Mouse (Mus musculus) CD4-positive, CD25-positive, alpha-beta regulatory T cell, adult 4 months (primary cell): Measurements from ENCODE around the gene Ccdc122. TPM values are rescaled to one million over a fixed set of nuclear protein-coding genes. Genes with fewer than 3 reads are reported as not detected.

Experiments
- ATAC-seq: one replicate; pipeline ENCODE4 v1.8.0; 2017
- polyA plus RNA-seq, 2 experiments: library from polyadenylated mRNA; unstranded; fragments of 100-300 nt; shearing (Covaris generic); gene quantifications; one replicate each; pipeline ENCODE4 v1.2.1; 2017

Ccdc122 gene
- polyA plus RNA-seq, 2 experiments from 2014 or later: 2.4 TPM

DNA sequence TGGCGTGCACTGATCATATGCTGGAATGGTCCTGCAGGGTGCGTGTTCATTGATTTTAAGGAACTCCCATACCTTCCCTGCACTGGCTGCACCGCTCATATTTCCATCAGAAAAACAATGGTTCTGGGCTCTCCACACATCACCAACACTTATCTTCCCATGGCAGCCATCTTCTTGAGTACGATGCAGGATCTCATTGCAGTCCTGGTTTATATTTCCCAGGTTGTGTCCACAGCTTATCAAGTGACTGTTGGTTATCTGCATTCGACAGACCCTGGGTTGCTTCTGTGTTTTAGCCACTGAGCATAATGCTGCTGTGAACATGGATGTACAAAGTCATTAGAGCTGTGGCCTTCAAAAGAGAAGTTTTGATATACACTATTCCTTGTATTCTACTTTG lies 94.0 kb downstream of the Ccdc122 start:
- ATAC-seq: no peak

- ATAC-seq: no peak
These were observed 100.4 kb downstream of the Ccdc122 start for GRCm38 (mm10) chr14:77136936-77137335.

DNA sequence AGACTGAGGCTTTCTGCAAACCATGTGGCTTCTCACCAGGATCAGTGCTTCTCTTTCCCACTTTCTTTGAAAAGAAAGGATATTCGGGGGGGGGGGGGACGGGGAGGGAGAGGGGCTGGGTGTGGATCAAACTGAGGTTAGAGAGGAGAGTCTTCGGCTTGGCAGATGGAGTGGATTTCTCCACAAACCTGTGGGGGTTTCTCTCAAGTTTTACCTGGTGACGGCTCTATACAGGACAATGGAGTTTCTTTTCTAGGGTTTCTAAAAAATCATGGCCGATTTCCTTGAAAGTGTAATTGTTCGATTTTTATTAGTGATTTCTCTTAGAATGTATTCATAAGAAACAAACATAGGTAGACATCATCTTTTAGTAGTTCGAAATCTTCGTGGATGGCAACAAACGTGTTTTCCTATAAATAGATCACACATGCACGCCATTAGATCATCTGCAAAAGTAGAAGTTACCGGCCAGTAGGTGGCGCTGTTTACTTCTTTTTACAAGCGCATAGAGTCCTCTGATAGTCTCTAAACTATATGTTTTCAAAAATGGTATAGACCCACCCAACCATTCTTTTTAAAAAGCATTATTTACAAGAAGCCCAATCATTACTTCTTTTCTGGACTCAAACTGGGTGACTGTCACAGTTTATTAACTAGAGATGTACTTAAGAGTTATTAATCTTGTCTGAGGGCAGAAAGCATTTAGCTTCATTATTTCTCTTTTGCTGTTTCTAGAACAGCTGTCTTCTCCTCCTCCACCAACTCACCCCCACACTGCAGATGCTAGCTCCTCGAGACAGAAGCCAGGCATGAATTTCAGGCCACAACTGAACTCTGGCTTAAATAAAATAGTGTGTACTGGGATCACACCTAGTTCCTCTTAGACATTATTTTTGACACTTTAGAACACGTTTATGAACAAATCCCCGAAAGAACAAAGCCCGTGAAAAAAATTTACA lies 105.0 kb downstream of the Ccdc122 start:
- ATAC-seq: peak; percentile 62

GRCm38 (mm10) chr14:77145103-77145502 lies 108.5 kb downstream of the Ccdc122 start:
- ATAC-seq: no peak

DNA sequence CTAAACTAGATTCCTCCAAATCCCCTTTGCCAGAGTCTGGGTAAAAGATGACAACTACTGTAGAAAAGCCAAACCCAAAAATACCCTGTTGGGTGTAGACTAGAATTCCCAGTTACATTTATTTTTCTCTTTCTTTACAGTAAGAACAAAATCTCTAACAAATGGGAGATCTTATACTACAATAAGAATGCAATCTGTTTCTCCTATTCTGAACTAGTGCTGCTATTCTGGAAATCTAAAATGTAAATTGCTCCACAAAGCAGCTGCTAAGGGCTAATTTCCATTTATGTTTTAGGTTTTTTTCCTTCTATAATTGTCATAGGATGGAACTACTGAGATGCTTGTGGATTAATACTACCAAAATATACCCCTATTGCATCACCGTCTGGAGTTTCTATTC lies 111.1 kb downstream of the Ccdc122 start:
- ATAC-seq: no peak

GRCm38 (mm10) chr14:77150556-77150955 lies 114.0 kb downstream of the Ccdc122 start:
- no peak for ATAC-seq

DNA sequence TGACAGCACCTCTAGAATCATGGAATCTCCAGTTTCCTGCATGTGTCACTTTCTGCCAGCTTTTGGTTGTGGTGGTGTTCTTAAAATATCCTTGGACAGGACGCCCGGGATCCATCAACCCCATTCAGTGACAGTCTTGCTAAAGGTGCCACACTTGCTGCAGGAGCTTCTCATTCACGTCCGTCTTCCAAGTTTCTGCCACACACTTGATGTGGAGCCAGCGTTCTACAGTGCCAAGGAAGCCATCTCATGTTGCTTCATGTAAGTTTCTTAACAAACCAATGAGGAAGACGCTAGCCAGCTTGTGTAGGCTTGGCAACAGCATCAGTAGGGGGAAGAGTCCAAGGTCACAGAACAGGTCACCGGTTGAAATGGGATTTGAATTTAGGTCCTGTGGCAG lies 114.9 kb downstream of the Ccdc122 start:
- no peak for ATAC-seq

DNA sequence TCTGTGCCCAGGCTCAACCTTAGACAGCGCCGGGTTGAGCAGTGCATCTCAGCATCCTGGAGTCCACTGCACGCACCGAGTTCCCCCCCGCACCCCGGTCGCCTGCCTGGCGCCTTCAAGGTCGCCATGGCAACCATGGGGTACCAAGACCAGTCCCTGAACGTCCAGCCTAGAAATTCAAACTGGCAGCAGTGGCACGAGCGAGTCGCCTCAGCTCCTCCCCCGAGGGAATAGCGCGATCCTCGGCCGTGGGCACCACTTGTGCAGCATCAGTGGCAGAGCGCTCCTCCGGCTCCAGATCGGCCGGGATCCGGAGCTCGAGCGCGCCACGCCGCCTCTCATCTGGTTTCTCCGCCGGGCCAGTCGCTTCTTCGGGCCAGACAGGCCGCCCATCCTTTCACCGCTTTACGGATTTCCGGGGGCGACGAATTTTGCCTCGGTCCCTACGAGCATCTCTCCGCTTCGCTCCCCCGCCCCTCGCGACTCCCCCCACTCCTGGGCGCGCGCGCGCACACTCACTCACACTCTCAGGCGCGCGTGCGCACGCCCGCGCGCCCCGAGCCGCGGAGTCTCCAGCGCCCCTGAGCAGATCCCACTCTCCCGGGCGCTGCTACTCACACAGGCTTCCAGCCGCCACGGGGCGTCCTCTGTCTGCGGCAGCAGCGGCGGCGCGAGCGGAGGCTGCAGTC lies 119.8 kb downstream of the Ccdc122 start, which contains the start of gene Enox1:
TSS of gene Enox1 (plus strand) at position 542 of the 689 bp plus-strand sequence.
- ATAC-seq: no peak

DNA sequence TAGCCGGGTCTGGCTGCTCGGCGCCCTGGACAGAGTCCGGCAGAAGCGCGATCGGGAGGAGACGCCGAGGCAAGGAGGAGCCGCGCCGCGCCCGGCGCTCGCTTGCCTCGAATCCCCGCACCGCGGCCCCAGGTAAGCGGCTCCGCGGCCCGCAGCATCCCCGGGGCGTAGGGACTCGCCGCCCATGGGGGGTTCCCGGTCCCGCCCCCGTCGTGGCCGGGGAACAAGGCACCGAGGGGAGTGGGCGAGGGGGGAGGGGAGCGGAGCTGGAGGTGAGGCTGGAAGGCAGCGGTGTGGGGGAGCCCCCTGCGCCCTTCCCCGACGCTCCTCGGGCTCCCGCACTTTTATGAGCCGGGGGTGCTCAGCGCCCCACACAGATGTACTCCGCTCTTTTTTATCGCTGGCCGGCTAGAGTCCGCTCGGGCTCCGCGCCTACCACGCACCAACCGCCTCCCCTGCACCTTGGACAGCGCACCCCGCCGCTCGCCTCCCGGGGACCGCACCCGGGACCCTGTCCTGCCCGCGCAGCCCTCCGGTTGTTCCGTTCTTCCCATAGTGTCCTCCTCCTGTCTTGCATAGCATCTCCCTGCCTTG lies 120.4 kb downstream of the Ccdc122 start:
- no peak for ATAC-seq

- no peak for ATAC-seq
These were observed 120.9 kb downstream of the Ccdc122 start for GRCm38 (mm10) chr14:77157505-77157911.

DNA sequence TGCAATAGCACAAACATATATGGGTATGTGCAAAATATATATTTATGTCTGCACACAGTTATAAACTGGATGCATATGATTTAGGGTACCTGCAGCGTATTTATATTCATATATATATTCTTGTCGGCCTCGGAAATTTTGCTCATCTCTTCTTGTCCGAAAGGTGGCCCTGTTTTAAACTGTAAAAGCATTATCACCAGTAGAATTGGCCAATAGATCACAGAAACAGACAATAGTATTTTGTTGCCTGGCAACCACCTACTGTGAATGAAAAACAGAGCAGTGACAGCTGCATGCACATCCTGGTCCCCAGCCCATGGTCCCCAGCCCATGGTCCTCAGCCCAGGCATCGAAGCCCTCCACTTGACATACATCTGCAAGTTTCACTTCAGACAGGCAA lies 122.8 kb downstream of the Ccdc122 start:
- ATAC-seq: no peak

Other genes with a start within 250 kb of the Ccdc122 start
- under 1 TPM in 1 of 2 experiments, not detected in 1; 0.33 TPM for gene Lacc1, start 132 bp downstream of the Ccdc122 start, polyA plus RNA-seq
- gene Enox1, start 120.0 kb downstream of the Ccdc122 start, polyA plus RNA-seq: not detected